Mouse (Mus musculus): ENCODE results near the gene Amfr. TPM values are rescaled to one million over a fixed set of nuclear protein-coding genes. Genes with fewer than 3 reads are reported as not detected.

Amfr gene
- total RNA-seq, 1 experiment = 73.6 TPM

DNA sequence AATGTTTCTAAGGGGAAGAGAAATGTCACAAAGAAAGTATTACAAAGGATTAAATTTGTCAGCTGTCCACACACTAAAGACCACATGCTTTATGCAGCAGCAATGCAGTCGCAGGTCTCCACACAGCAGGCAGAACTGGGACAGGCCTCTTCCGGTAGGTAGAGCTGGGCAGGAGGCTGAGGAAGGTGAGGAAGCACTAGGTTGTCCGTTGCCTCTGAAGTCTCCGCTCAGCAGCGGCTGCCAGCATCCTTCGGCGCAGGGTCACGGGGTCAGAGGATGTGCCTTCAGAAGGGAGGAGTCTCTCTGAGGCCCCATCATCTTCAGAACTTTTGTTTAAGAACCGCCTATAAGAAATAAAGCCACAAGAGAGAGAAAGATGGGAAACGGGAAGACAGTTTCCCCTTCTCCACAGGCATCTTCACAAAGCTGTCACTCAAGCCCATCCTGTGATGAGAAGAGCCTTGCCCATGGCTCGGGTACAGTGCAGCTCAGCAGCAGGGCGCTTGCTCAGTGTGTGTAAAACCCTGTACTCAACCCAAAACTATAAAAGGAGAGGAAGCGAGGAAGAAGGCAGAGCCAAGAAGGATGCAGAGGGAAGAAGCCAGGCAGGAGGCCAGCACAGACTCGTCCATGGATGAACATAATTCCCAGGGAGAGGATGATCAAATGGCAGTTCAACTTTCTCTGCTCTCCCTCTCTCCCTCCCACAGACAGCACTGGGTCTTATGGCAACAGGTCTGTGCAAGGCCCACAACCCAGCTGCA lies 39.5 kb downstream of the Amfr start:
- Histone ChIP-seq H3K4me1 (ENCODE audit: control insufficient read depth in 2 of 2, insufficient read depth in 2 of 2, low read length in 2 of 2, poor library complexity in 1 of 2) (peaks cover 0 to 2% of the 10 kb centered on the region in 2 experiments; a peak in 1 of 4 replicates), H3K36me3 (ENCODE audit: control insufficient read depth, insufficient read depth, low read length, poor library complexity, severe bottlenecking) (peaks cover 5% of the 10 kb centered on the region; the same call in 1 of the 2 replicates), H3K27ac (ENCODE audit: insufficient read depth, low read depth, low read length, poor library complexity, severe bottlenecking) (no peak overlapping the region), H3K4me3 (ENCODE audit: insufficient read depth in 1 of 2, low read depth in 1 of 2, low read length in 2 of 2, poor library complexity in 1 of 2, severe bottlenecking in 1 of 2) (no peak overlapping the region), H3K9ac (ENCODE audit: insufficient read depth, low read depth, low read length, poor library complexity, severe bottlenecking) (no peak overlapping the region), H3K9me3 (ENCODE audit: control insufficient read depth, insufficient read depth, low read depth, low read length) (no peaks in the 10 kb centered on the region)
- DNase-seq (ENCODE audit: low read depth, low spot score) = no peak
- TF ChIP-seq HCFC1 (IDR thresholded peaks at IDR 0.05; ENCODE audit: borderline replicate concordance, insufficient read depth, low read length) (no peak), CHD2 (IDR thresholded peaks at IDR 0.05; ENCODE audit: low read depth, low read length) (no peak), MAFK (IDR thresholded peaks at IDR 0.05; ENCODE audit: insufficient read depth, low read depth, low read length) (no peak), ZNF384 (IDR thresholded peaks at IDR 0.05; ENCODE audit: low read depth, low read length) (no peak), ZC3H11A (IDR thresholded peaks at IDR 0.05; ENCODE audit: borderline replicate concordance, low read depth, low read length) (no peak)
- in situ Hi-C loops (cut with MboI; ENCODE audit: low sequenced_read_pairs in 2 of 2, unreplicated experiment in 2 of 2) = no loop called here

DNA sequence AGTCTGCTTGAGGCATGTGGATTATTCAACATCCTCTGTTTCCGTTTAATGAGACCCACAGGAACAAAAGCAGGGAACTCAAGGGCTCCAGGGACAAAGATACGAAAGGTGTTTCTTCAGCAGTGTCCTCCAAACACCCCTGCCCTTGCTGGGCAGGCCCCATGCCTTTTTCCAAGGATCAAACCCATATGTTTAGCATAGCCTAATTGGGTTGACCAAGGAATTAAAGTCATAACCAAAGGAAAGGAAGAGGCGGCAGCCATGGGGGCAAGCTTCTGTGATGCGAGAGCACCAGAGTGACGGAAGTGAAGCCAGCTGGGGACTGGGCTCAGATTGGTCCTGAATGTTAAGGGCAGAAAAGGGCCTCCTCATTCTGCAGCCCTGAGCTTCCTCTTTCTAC lies 40.4 kb downstream of the Amfr start:
- DNase-seq (ENCODE audit: low read depth, low spot score) = no peak
- Histone ChIP-seq H3K4me3 (ENCODE audit: insufficient read depth in 1 of 2, low read depth in 1 of 2, low read length in 2 of 2, poor library complexity in 1 of 2, severe bottlenecking in 1 of 2) (no peak overlapping the region), H3K9ac (ENCODE audit: insufficient read depth, low read depth, low read length, poor library complexity, severe bottlenecking) (no peak overlapping the region), H3K9me3 (ENCODE audit: control insufficient read depth, insufficient read depth, low read depth, low read length) (no peaks in the 10 kb centered on the region), H3K27ac (ENCODE audit: insufficient read depth, low read depth, low read length, poor library complexity, severe bottlenecking) (no peak overlapping the region), H3K4me1 (ENCODE audit: control insufficient read depth in 2 of 2, insufficient read depth in 2 of 2, low read length in 2 of 2, poor library complexity in 1 of 2) (peaks cover 0 to 2% of the 10 kb centered on the region in 2 experiments; a peak in 1 of 4 replicates), H3K36me3 (ENCODE audit: control insufficient read depth, insufficient read depth, low read length, poor library complexity, severe bottlenecking) (peaks cover 5% of the 10 kb centered on the region; the same call in 1 of the 2 replicates)
- TF ChIP-seq HCFC1 (IDR thresholded peaks at IDR 0.05; ENCODE audit: borderline replicate concordance, insufficient read depth, low read length) (no peak), ZC3H11A (IDR thresholded peaks at IDR 0.05; ENCODE audit: borderline replicate concordance, low read depth, low read length) (no peak), MAFK (IDR thresholded peaks at IDR 0.05; ENCODE audit: insufficient read depth, low read depth, low read length) (no peak), CHD2 (IDR thresholded peaks at IDR 0.05; ENCODE audit: low read depth, low read length) (no peak), ZNF384 (IDR thresholded peaks at IDR 0.05; ENCODE audit: low read depth, low read length) (no peak)
- in situ Hi-C loops (cut with MboI; ENCODE audit: low sequenced_read_pairs in 2 of 2, unreplicated experiment in 2 of 2) = no loop called here

GRCm38 (mm10) chr8:93971451-93971850 lies 41.2 kb downstream of the Amfr start:
- Histone ChIP-seq H3K36me3 (ENCODE audit: control insufficient read depth, insufficient read depth, low read length, poor library complexity, severe bottlenecking) (peaks cover 5% of the 10 kb centered on the region; the same call in 1 of the 2 replicates), H3K4me1 (ENCODE audit: control insufficient read depth in 2 of 2, insufficient read depth in 2 of 2, low read length in 2 of 2, poor library complexity in 1 of 2) (peaks cover 0 to 2% of the 10 kb centered on the region in 2 experiments; a peak in 1 of 4 replicates), H3K27ac (ENCODE audit: insufficient read depth, low read depth, low read length, poor library complexity, severe bottlenecking) (no peak overlapping the region), H3K9ac (ENCODE audit: insufficient read depth, low read depth, low read length, poor library complexity, severe bottlenecking) (no peak overlapping the region), H3K9me3 (ENCODE audit: control insufficient read depth, insufficient read depth, low read depth, low read length) (no peaks in the 10 kb centered on the region), H3K4me3 (ENCODE audit: insufficient read depth in 1 of 2, low read depth in 1 of 2, low read length in 2 of 2, poor library complexity in 1 of 2, severe bottlenecking in 1 of 2) (no peak overlapping the region)
- no peak for TF ChIP-seq ZNF384 (IDR thresholded peaks at IDR 0.05; ENCODE audit: low read depth, low read length)
- no peak for TF ChIP-seq HCFC1 (IDR thresholded peaks at IDR 0.05; ENCODE audit: borderline replicate concordance, insufficient read depth, low read length)
- no peak for TF ChIP-seq ZC3H11A (IDR thresholded peaks at IDR 0.05; ENCODE audit: borderline replicate concordance, low read depth, low read length)
- TF ChIP-seq CHD2 (IDR thresholded peaks at IDR 0.05; ENCODE audit: low read depth, low read length) = no peak
- TF ChIP-seq MAFK (IDR thresholded peaks at IDR 0.05; ENCODE audit: insufficient read depth, low read depth, low read length) = no peak
- in situ Hi-C loops (cut with MboI; ENCODE audit: low sequenced_read_pairs in 2 of 2, unreplicated experiment in 2 of 2) = no loop called here
- DNase-seq (ENCODE audit: low read depth, low spot score) = no peak

DNA sequence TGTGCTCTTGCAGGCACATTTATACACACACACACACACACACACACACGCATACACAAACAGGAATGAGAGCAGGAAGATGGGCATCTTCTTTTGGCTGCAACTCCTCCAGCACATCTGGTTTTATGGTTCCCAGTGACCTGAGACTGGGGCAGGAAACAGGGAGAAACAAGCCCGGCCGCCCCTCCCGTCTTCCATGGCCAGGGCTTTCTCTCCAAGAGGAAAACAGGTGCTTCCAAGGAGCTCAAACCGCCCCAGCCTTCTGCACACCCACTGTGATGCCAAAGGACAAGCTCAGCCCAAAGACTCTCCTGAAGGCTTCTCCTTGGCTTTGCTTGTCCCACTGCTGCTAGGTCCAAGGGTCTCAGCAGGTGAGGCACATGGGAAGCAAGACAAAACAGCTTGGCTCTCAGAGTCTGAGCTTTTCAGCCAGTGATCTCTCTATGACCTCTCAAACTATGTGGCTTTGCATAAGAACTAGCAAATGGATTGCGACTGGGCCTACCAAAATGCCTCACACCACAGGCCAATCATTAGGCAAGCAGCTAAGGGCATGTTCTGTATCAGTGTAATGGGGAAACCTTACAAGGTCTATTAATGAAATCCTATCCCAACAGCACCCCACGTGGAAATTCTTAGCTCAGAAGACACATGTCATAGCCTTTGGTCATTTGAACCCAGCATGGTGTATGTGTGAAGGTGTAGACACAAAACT lies 42.9 kb downstream of the Amfr start:
- Histone ChIP-seq H3K9ac (ENCODE audit: insufficient read depth, low read depth, low read length, poor library complexity, severe bottlenecking) (no peak overlapping the region), H3K36me3 (ENCODE audit: control insufficient read depth, insufficient read depth, low read length, poor library complexity, severe bottlenecking) (peaks cover 4% of the 10 kb centered on the region; the same call in 1 of the 2 replicates), H3K4me3 (ENCODE audit: insufficient read depth in 1 of 2, low read depth in 1 of 2, low read length in 2 of 2, poor library complexity in 1 of 2, severe bottlenecking in 1 of 2) (no peak overlapping the region), H3K27ac (ENCODE audit: insufficient read depth, low read depth, low read length, poor library complexity, severe bottlenecking) (no peak overlapping the region), H3K9me3 (ENCODE audit: control insufficient read depth, insufficient read depth, low read depth, low read length) (no peaks in the 10 kb centered on the region), H3K4me1 (ENCODE audit: control insufficient read depth in 2 of 2, insufficient read depth in 2 of 2, low read length in 2 of 2, poor library complexity in 1 of 2) (peaks cover 0 to 2% of the 10 kb centered on the region in 2 experiments; a peak in 1 of 4 replicates)
- DNase-seq (ENCODE audit: low read depth, low spot score) = no peak
- no peak for TF ChIP-seq ZC3H11A (IDR thresholded peaks at IDR 0.05; ENCODE audit: borderline replicate concordance, low read depth, low read length)
- in situ Hi-C loops (cut with MboI; ENCODE audit: low sequenced_read_pairs in 2 of 2, unreplicated experiment in 2 of 2) = no loop called here

Measured in ES-E14 (cell line).